Mouse (Mus musculus): ENCODE data around the gene Gucd1. TPM values are rescaled to one million over a fixed set of nuclear protein-coding genes. Genes with fewer than 3 reads are reported as not detected.

Gucd1 gene
- polyA plus RNA-seq, 1 experiment from 2014 or later = 31.4 TPM

- Histone ChIP-seq H3K4me3 (ENCODE audit: low read depth, low read length) (no peak overlapping the region), H3K27me3 (ENCODE audit: control insufficient read depth, insufficient read depth, low read length) (no peaks in the 10 kb centered on the region), H3K4me2 (ENCODE audit: low read depth, low read length) (no peak overlapping the region), H3K36me3 (replicated peaks; ENCODE audit: control insufficient read depth, insufficient read depth, low read depth, low read length) (no peaks in the 10 kb centered on the region), H3K9me3 (replicated peaks; ENCODE audit: control insufficient read depth, low read length) (no peaks in the 10 kb centered on the region), H3K27ac (replicated peaks; ENCODE audit: low read depth, low read length) (no peak overlapping the region), H3K4me1 (ENCODE audit: control insufficient read depth, insufficient read depth, low read length) (peaks cover 6% of the 10 kb centered on the region; the same call in 1 of the 2 replicates), H3K9ac (replicated peaks; ENCODE audit: low read length) (no peak overlapping the region)
- ATAC-seq (replicated peaks; ENCODE audit: insufficient number of reproducible peaks, low FRiP score, low TSS enrichment, low read depth) = no peak
- WGBS = 65% methylated on average over 13 of the region's 13 CpGs
- no peak for DNase-seq (ENCODE audit: low spot score)
These were observed 35.1 kb upstream of the Gucd1 start for GRCm38 (mm10) chr10:75552701-75553450.

DNA sequence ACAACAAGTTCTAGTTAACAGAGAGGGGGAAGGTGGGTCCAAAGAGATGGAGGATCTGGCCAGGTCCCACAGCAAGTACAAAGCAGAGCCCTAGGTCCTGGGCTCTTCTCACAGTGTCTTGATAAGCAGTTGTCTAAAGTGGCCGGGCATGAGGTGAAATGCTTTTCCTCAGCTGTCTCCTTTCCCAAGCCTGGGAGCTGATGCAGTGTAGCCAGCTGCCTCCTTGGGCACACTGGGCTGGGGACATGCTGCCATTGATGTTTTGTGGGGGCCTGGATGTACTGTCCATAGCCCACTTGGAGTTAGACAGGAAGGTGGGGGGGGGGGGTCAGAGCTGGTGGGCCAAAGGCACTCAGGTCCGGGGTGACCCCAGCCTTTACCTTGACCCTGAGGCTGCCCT, 34.3 kb upstream of the Gucd1 start:
- ATAC-seq (replicated peaks; ENCODE audit: insufficient number of reproducible peaks, low FRiP score, low TSS enrichment, low read depth) (no peak), DNase-seq (ENCODE audit: low spot score) (no peak)
- Histone ChIP-seq H3K27ac (replicated peaks; ENCODE audit: low read depth, low read length) (no peak overlapping the region), H3K9me3 (replicated peaks; ENCODE audit: control insufficient read depth, low read length) (no peaks in the 10 kb centered on the region), H3K27me3 (ENCODE audit: control insufficient read depth, insufficient read depth, low read length) (no peaks in the 10 kb centered on the region), H3K4me2 (ENCODE audit: low read depth, low read length) (no peak overlapping the region), H3K4me1 (ENCODE audit: control insufficient read depth, insufficient read depth, low read length) (peaks cover 6% of the 10 kb centered on the region; the same call in 1 of the 2 replicates), H3K4me3 (ENCODE audit: low read depth, low read length) (no peak overlapping the region), H3K36me3 (replicated peaks; ENCODE audit: control insufficient read depth, insufficient read depth, low read depth, low read length) (no peaks in the 10 kb centered on the region), H3K9ac (replicated peaks; ENCODE audit: low read length) (no peak overlapping the region)
- WGBS = 70% methylated on average over 2 of the region's 2 CpGs

DNA sequence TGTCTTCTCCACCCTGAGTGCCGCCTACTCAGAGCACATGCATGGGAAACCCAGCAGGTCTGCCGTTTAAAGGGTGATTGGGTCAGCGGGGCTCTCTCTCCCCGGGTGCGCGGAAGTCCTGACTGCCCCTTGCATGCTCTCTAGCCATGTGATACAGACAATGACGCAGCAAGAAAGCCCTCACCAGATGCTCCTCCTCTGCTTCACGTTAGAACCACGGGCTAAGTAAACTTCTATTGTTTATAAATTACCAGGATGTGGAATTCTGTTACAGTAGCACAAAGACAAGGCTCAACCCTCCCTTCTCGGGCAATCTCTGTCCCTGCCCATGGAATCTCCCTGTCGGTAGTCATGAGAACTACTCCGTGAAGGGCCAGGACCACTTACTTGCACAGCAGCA, 33.4 kb upstream of the Gucd1 start:
- H3K4me1 ChIP-seq (ENCODE audit: control insufficient read depth, insufficient read depth, low read length) = peaks cover 4% of the 10 kb centered on the region; the same call in 1 of the 2 replicates
- no peak overlapping the region for H3K27ac ChIP-seq (replicated peaks; ENCODE audit: low read depth, low read length)
- H3K36me3 ChIP-seq (replicated peaks; ENCODE audit: control insufficient read depth, insufficient read depth, low read depth, low read length) = no peaks in the 10 kb centered on the region
- H3K4me3 ChIP-seq (ENCODE audit: low read depth, low read length) = no peak overlapping the region
- H3K9ac ChIP-seq (replicated peaks; ENCODE audit: low read length) = no peak overlapping the region; the same call in 1 of the 2 replicates
- H3K4me2 ChIP-seq (ENCODE audit: low read depth, low read length) = no peak overlapping the region
- no peaks in the 10 kb centered on the region for H3K9me3 ChIP-seq (replicated peaks; ENCODE audit: control insufficient read depth, low read length)
- no peaks in the 10 kb centered on the region for H3K27me3 ChIP-seq (ENCODE audit: control insufficient read depth, insufficient read depth, low read length)
- ATAC-seq (replicated peaks; ENCODE audit: insufficient number of reproducible peaks, low FRiP score, low TSS enrichment, low read depth) = no peak
- no peak for DNase-seq (ENCODE audit: low spot score)
- 54% methylated on average over 12 of the region's 12 CpGs for WGBS

DNA sequence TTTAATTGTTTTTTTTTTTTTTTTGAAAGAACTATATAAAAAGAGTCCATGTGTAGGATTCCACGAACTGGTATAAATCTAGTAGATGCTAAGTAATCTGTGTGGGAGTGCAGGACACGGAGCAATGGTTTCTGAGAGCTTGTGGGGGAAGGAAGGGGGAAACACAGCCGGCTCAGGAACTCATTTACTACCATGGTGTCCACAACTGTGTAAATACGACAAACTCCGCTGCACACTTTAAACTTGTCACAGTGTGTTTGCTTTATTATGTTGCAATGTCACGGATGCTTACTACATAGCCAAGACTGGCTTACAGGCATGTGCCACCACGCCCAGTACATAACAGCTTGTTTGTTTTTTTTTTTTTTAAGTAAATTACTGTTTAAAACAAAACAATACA, 32.1 kb upstream of the Gucd1 start:
- Histone ChIP-seq H3K9ac (replicated peaks; ENCODE audit: low read length) (no peak overlapping the region), H3K4me1 (ENCODE audit: control insufficient read depth, insufficient read depth, low read length) (no peaks in the 10 kb centered on the region), H3K36me3 (replicated peaks; ENCODE audit: control insufficient read depth, insufficient read depth, low read depth, low read length) (no peaks in the 10 kb centered on the region), H3K4me3 (ENCODE audit: low read depth, low read length) (no peak overlapping the region), H3K9me3 (replicated peaks; ENCODE audit: control insufficient read depth, low read length) (no peaks in the 10 kb centered on the region), H3K4me2 (ENCODE audit: low read depth, low read length) (no peak overlapping the region), H3K27ac (replicated peaks; ENCODE audit: low read depth, low read length) (no peak overlapping the region), H3K27me3 (ENCODE audit: control insufficient read depth, insufficient read depth, low read length) (no peaks in the 10 kb centered on the region)
- ATAC-seq (replicated peaks; ENCODE audit: insufficient number of reproducible peaks, low FRiP score, low TSS enrichment, low read depth) (no peak), DNase-seq (ENCODE audit: low spot score) (no peak)
- 81% methylated on average over 7 of the region's 7 CpGs for WGBS

DNA sequence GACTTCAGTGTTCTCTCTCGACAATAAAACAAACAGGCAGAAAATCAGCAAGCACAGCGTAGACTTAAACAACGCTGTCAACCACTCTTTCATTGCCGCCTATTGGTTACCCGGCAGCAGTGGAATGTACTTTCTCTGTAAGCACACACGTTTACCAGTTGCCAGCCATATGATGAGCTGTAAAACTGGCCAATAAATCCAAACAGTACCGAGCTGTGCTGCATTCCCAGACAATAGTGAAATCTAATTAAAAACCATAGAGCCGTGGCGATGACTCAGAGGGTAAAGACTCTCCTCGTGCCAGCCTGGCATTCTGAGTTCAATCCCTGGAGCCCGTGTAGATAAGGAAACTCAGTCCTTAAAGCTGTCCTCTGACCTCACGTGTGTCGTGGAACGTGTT, 30.7 kb upstream of the Gucd1 start:
- no peak for DNase-seq (ENCODE audit: low spot score)
- WGBS = 84% methylated on average over 14 of the region's 14 CpGs

DNA sequence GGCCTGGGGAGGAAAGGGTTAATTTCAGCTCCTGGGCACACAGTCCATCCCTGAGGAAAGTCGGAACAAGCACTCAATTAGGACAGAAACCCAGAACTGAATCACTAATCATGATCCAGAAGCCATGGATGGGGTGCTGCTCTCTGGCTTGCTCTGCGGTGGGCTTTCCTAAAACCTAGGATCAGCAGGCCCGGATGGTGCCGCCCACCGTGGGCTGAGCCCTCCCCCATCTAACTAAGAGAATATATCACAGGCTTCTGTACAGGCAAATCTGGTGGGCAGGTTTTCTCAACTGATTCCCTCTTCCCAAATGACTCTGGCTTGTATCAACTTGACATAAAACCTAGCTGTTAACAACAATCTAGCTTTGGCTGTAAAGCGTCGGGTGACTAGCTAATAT, 30.1 kb upstream of the Gucd1 start:
- Histone ChIP-seq H3K36me3 (replicated peaks; ENCODE audit: control insufficient read depth, insufficient read depth, low read depth, low read length) (no peaks in the 10 kb centered on the region), H3K9ac (replicated peaks; ENCODE audit: low read length) (no peak overlapping the region), H3K4me2 (ENCODE audit: low read depth, low read length) (no peak overlapping the region), H3K9me3 (replicated peaks; ENCODE audit: control insufficient read depth, low read length) (no peaks in the 10 kb centered on the region), H3K27ac (replicated peaks; ENCODE audit: low read depth, low read length) (no peak overlapping the region), H3K4me1 (ENCODE audit: control insufficient read depth, insufficient read depth, low read length) (no peaks in the 10 kb centered on the region), H3K27me3 (ENCODE audit: control insufficient read depth, insufficient read depth, low read length) (no peaks in the 10 kb centered on the region), H3K4me3 (ENCODE audit: low read depth, low read length) (no peak overlapping the region)
- DNase-seq (ENCODE audit: low spot score) = no peak
- 77% methylated on average over 7 of the region's 7 CpGs for WGBS
- no peak for ATAC-seq (replicated peaks; ENCODE audit: insufficient number of reproducible peaks, low FRiP score, low TSS enrichment, low read depth)

More for the DNA sequence above, 30.7 kb upstream of the Gucd1 start:
- ATAC-seq (replicated peaks; ENCODE audit: insufficient number of reproducible peaks, low FRiP score, low TSS enrichment, low read depth) = no peak
- Histone ChIP-seq H3K9ac (replicated peaks; ENCODE audit: low read length) (no peak overlapping the region), H3K9me3 (replicated peaks; ENCODE audit: control insufficient read depth, low read length) (no peaks in the 10 kb centered on the region), H3K4me2 (ENCODE audit: low read depth, low read length) (no peak overlapping the region), H3K27me3 (ENCODE audit: control insufficient read depth, insufficient read depth, low read length) (no peaks in the 10 kb centered on the region), H3K4me3 (ENCODE audit: low read depth, low read length) (no peak overlapping the region), H3K36me3 (replicated peaks; ENCODE audit: control insufficient read depth, insufficient read depth, low read depth, low read length) (no peaks in the 10 kb centered on the region), H3K4me1 (ENCODE audit: control insufficient read depth, insufficient read depth, low read length) (no peaks in the 10 kb centered on the region), H3K27ac (replicated peaks; ENCODE audit: low read depth, low read length) (no peak overlapping the region)

GRCm38 (mm10) chr10:75536123-75536522, 18.4 kb upstream of the Gucd1 start:
- Histone ChIP-seq H3K36me3 (replicated peaks; ENCODE audit: control insufficient read depth, insufficient read depth, low read depth, low read length) (peaks cover 8% of the 10 kb centered on the region), H3K27ac (replicated peaks; ENCODE audit: low read depth, low read length) (no peak overlapping the region), H3K4me3 (ENCODE audit: low read depth, low read length) (no peak overlapping the region), H3K9ac (replicated peaks; ENCODE audit: low read length) (no peak overlapping the region), H3K9me3 (replicated peaks; ENCODE audit: control insufficient read depth, low read length) (no peaks in the 10 kb centered on the region), H3K4me1 (ENCODE audit: control insufficient read depth, insufficient read depth, low read length) (no peaks in the 10 kb centered on the region), H3K4me2 (ENCODE audit: low read depth, low read length) (no peak overlapping the region), H3K27me3 (ENCODE audit: control insufficient read depth, insufficient read depth, low read length) (no peaks in the 10 kb centered on the region)
- ATAC-seq (replicated peaks; ENCODE audit: insufficient number of reproducible peaks, low FRiP score, low TSS enrichment, low read depth) (no peak), DNase-seq (ENCODE audit: low spot score) (no peak)
- 92% methylated on average over 5 of the region's 5 CpGs for WGBS

GRCm38 (mm10) chr10:75535423-75535822, 17.7 kb upstream of the Gucd1 start:
- no peak for DNase-seq (ENCODE audit: low spot score)
- H3K9me3 ChIP-seq (replicated peaks; ENCODE audit: control insufficient read depth, low read length) = no peaks in the 10 kb centered on the region
- no peak overlapping the region for H3K4me2 ChIP-seq (ENCODE audit: low read depth, low read length)
- no peaks in the 10 kb centered on the region for H3K4me1 ChIP-seq (ENCODE audit: control insufficient read depth, insufficient read depth, low read length)
- no peak for ATAC-seq (replicated peaks; ENCODE audit: insufficient number of reproducible peaks, low FRiP score, low TSS enrichment, low read depth)
- WGBS = 88% methylated on average over 2 of the region's 2 CpGs
- H3K4me3 ChIP-seq (ENCODE audit: low read depth, low read length) = no peak overlapping the region
- no peak overlapping the region for H3K9ac ChIP-seq (replicated peaks; ENCODE audit: low read length)
- peaks cover 8% of the 10 kb centered on the region for H3K36me3 ChIP-seq (replicated peaks; ENCODE audit: control insufficient read depth, insufficient read depth, low read depth, low read length)
- no peaks in the 10 kb centered on the region for H3K27me3 ChIP-seq (ENCODE audit: control insufficient read depth, insufficient read depth, low read length)
- H3K27ac ChIP-seq (replicated peaks; ENCODE audit: low read depth, low read length) = no peak overlapping the region
